Mouse (Mus musculus) stomach, postnatal 0 days (tissue): ENCODE measurements at regions not wholly inside any gene's neighbourhood (a gene's known extent, or its start where the extent isn't known, plus 50 kb on each side); places are given as distances from the start of the nearest gene placed in this dataset.

ENCODE experiments used
- CTCF ChIP-seq: IDR thresholded peaks from 2 replicates; pipeline ENCODE4 v1.5.1; 2016; ENCODE audit warnings: antibody characterized with exemption, low read depth, mild to moderate bottlenecking, moderate library complexity
- EP300 ChIP-seq: optimal IDR thresholded peaks from 2 replicates; pipeline ENCODE3; 2016; ENCODE audit warnings: antibody characterized with exemption

- TF ChIP-seq EP300 (no peak), CTCF (no peak)
Observed at GRCm38 (mm10) chr2:51387136-51387535, 238.2 kb upstream of the Rnd3 start.
